Mouse (Mus musculus) skeletal muscle tissue, postnatal 0 days (tissue): ENCODE data around the gene Rrp1. TPM values are rescaled to one million over a fixed set of nuclear protein-coding genes. Genes with fewer than 3 reads are reported as not detected.

Source experiments
- microRNA-seq, 2 experiments: library from miRNA; unstranded; fragments of <30 nt; microRNA quantifications; one replicate each; pipeline ENCODE4; 2016
- polyA plus RNA-seq: library from polyadenylated mRNA; unstranded; fragments of >200 nt; fragmentation: Nextera tagmentation; extraction: Ambion mirVana; gene quantifications from 2 replicates; pipeline ENCODE4 v1.2.1, GENCODE M21; 2015

Rrp1 gene
- polyA plus RNA-seq, result 154 and 160 TPM in 2 replicates

GRCm38 (mm10) chr10:78412319-78413151 lies at the start of gene Rrp1:
Gene Rrp1 (minus strand): TSS chr10:78413043.

GRCm38 (mm10) chr10:78425181-78426041 lies 12.6 kb upstream of the Rrp1 start, which contains the start of gene Cstb:
Gene Cstb (plus strand): TSS chr10:78425669.

GRCm38 (mm10) chr10:78351887-78352665 lies 60.8 kb downstream of the Rrp1 start, which contains the start of gene Agpat3:
Gene Agpat3 (minus strand): TSS chr10:78352489.

Small RNA genes within 50 kb of the gene (microRNA-seq; reads per million reads assigned to microRNA genes)
- gene Mir6410 (0 reads per million in 2 experiments), gene Mir6907 (0.10 to 0.21 reads per million in 2 experiments), gene Mir6908 (0 to 0.42 reads per million in 2 experiments)

Other genes with a start within 250 kb of the Rrp1 start
- gene D10Jhu81e, start 243.3 kb downstream of the Rrp1 start, polyA plus RNA-seq, result 57.2 and 59.8 TPM in 2 replicates
- gene Pwp2, start 227.9 kb downstream of the Rrp1 start, polyA plus RNA-seq, result 6.9 TPM in 2 replicates
- gene Trappc10, start 168.4 kb downstream of the Rrp1 start, polyA plus RNA-seq, result 13.8 and 15.5 TPM in 2 replicates
- 259 and 271 TPM in 2 replicates for gene Agpat3, start 60.6 kb downstream of the Rrp1 start, polyA plus RNA-seq
- 158 and 190 TPM in 2 replicates for gene Cstb, start 12.6 kb upstream of the Rrp1 start, polyA plus RNA-seq
- gene Pdxk, start 51.9 kb upstream of the Rrp1 start, polyA plus RNA-seq, result 3.8 and 4.7 TPM in 2 replicates
- gene Olfr1358, start 104.4 kb upstream of the Rrp1 start, polyA plus RNA-seq, result not detected in 2 replicates
- 51.2 and 51.8 TPM in 2 replicates for gene Ilvbl, start 161.3 kb upstream of the Rrp1 start, polyA plus RNA-seq
- 7.8 and 7.9 TPM in 2 replicates for gene Syde1, start 178.9 kb upstream of the Rrp1 start, polyA plus RNA-seq
- gene Olfr1357, start 205.0 kb upstream of the Rrp1 start, polyA plus RNA-seq, result not detected in 2 replicates